Mouse (Mus musculus): ENCODE measurements around the gene Olfr901. TPM values are rescaled to one million over a fixed set of nuclear protein-coding genes. Genes with fewer than 3 reads are reported as not detected.

Gene Olfr901
- polyA plus RNA-seq (2012; rRNA removed; ENCODE audit: low replicate concordance), result not detected in 2 replicates

GRCm38 (mm10) chr9:38429155-38429554 lies at the start of gene Olfr901:
Olfr901 (plus strand) TSS chr9:38429455.

GRCm38 (mm10) chr9:38401398-38401797 lies 27.9 kb upstream of the Olfr901 start, which contains the start of gene Olfr147:
Olfr147 (plus strand) TSS chr9:38401698.

GRCm38 (mm10) chr9:38447352-38447751 lies 18.1 kb downstream of the Olfr901 start, which contains the start of gene Olfr902:
Olfr902 (plus strand) TSS chr9:38447652.

GRCm38 (mm10) chr9:38462844-38463243 lies 33.6 kb downstream of the Olfr901 start, which contains the start of gene Olfr904:
Olfr904 (plus strand) TSS chr9:38463144.

GRCm38 (mm10) chr9:38470807-38471206 lies 41.6 kb downstream of the Olfr901 start, which contains the start of gene Olfr905:
Olfr905 (plus strand) TSS chr9:38471107.

Other genes starting within 250 kb of the Olfr901 start
- gene Olfr891, start 248.6 kb upstream of the Olfr901 start, polyA plus RNA-seq (2012; rRNA removed; ENCODE audit: low replicate concordance), result not detected in 2 replicates
- gene Olfr893, start 221.1 kb upstream of the Olfr901 start, polyA plus RNA-seq (2012; rRNA removed; ENCODE audit: low replicate concordance), result not detected in 2 replicates
- gene Olfr894, start 211.4 kb upstream of the Olfr901 start, polyA plus RNA-seq (2012; rRNA removed; ENCODE audit: low replicate concordance), result not detected in 2 replicates
- not detected in 2 replicates for gene Olfr143, start 176.7 kb upstream of the Olfr901 start, polyA plus RNA-seq (2012; rRNA removed; ENCODE audit: low replicate concordance)
- gene Olfr895, start 161.6 kb upstream of the Olfr901 start, polyA plus RNA-seq (2012; rRNA removed; ENCODE audit: low replicate concordance), result not detected in 2 replicates
- gene Olfr896-ps1, start 138.3 kb upstream of the Olfr901 start, polyA plus RNA-seq (2012; rRNA removed; ENCODE audit: low replicate concordance), result not detected in 2 replicates
- not detected in 2 replicates for gene Olfr25, start 100.4 kb upstream of the Olfr901 start, polyA plus RNA-seq (2012; rRNA removed; ENCODE audit: low replicate concordance)
- gene Olfr898, start 81.0 kb upstream of the Olfr901 start, polyA plus RNA-seq (2012; rRNA removed; ENCODE audit: low replicate concordance), result not detected in 2 replicates
- gene Olfr250, start 62.6 kb upstream of the Olfr901 start, polyA plus RNA-seq (2012; rRNA removed; ENCODE audit: low replicate concordance), result not detected in 2 replicates
- gene Olfr251, start 52.4 kb upstream of the Olfr901 start, polyA plus RNA-seq (2012; rRNA removed; ENCODE audit: low replicate concordance), result not detected in 2 replicates
- not detected in 2 replicates for gene Olfr147, start 27.8 kb upstream of the Olfr901 start, polyA plus RNA-seq (2012; rRNA removed; ENCODE audit: low replicate concordance)
- gene Olfr902, start 18.2 kb downstream of the Olfr901 start, polyA plus RNA-seq (2012; rRNA removed; ENCODE audit: low replicate concordance), result not detected in 2 replicates
- gene Olfr904, start 33.7 kb downstream of the Olfr901 start, polyA plus RNA-seq (2012; rRNA removed; ENCODE audit: low replicate concordance), result not detected in 2 replicates
- gene Olfr905, start 41.7 kb downstream of the Olfr901 start, polyA plus RNA-seq (2012; rRNA removed; ENCODE audit: low replicate concordance), result not detected in 2 replicates
- gene Olfr906, start 57.6 kb downstream of the Olfr901 start, polyA plus RNA-seq (2012; rRNA removed; ENCODE audit: low replicate concordance), result not detected in 2 replicates
- not detected in 2 replicates for gene Olfr907, start 66.3 kb downstream of the Olfr901 start, polyA plus RNA-seq (2012; rRNA removed; ENCODE audit: low replicate concordance)
- not detected in 2 replicates for gene Olfr911-ps1, start 92.1 kb downstream of the Olfr901 start, polyA plus RNA-seq (2012; rRNA removed; ENCODE audit: low replicate concordance)
- not detected in 2 replicates for gene Olfr910, start 108.4 kb downstream of the Olfr901 start, polyA plus RNA-seq (2012; rRNA removed; ENCODE audit: low replicate concordance)
- gene Olfr912, start 150.7 kb downstream of the Olfr901 start, polyA plus RNA-seq (2012; rRNA removed; ENCODE audit: low replicate concordance), result not detected in 2 replicates
- gene Olfr913, start 163.3 kb downstream of the Olfr901 start, polyA plus RNA-seq (2012; rRNA removed; ENCODE audit: low replicate concordance), result not detected in 2 replicates
- gene Olfr914, start 175.6 kb downstream of the Olfr901 start, polyA plus RNA-seq (2012; rRNA removed; ENCODE audit: low replicate concordance), result not detected in 2 replicates
- gene Olfr916, start 230.4 kb downstream of the Olfr901 start, polyA plus RNA-seq (2012; rRNA removed; ENCODE audit: low replicate concordance), result not detected in 2 replicates
- not detected in 2 replicates for gene Olfr917, start 236.4 kb downstream of the Olfr901 start, polyA plus RNA-seq (2012; rRNA removed; ENCODE audit: low replicate concordance)
- not detected in 2 replicates for gene Olfr918, start 245.1 kb downstream of the Olfr901 start, polyA plus RNA-seq (2012; rRNA removed; ENCODE audit: low replicate concordance)